Mouse (Mus musculus): ENCODE measurements around the gene Psmd8.

Psmd8 gene

GRCm38 (mm10) chr7:29134693-29135386, 45.7 kb downstream of the Psmd8 start, which contains the start of gene Rasgrp4:
TSS of gene Rasgrp4 (plus strand) at chr7:29134851.
- DNase-seq (ENCODE audit: low read depth, low spot score): peak; percentile 74

- no peak for DNase-seq (ENCODE audit: low read depth, low spot score)
Observed at GRCm38 (mm10) chr7:29134230-29134629, 46.3 kb downstream of the Psmd8 start.

GRCm38 (mm10) chr7:29128725-29129124, 51.8 kb downstream of the Psmd8 start:
- DNase-seq (ENCODE audit: low read depth, low spot score): peak; percentile 61

DNA sequence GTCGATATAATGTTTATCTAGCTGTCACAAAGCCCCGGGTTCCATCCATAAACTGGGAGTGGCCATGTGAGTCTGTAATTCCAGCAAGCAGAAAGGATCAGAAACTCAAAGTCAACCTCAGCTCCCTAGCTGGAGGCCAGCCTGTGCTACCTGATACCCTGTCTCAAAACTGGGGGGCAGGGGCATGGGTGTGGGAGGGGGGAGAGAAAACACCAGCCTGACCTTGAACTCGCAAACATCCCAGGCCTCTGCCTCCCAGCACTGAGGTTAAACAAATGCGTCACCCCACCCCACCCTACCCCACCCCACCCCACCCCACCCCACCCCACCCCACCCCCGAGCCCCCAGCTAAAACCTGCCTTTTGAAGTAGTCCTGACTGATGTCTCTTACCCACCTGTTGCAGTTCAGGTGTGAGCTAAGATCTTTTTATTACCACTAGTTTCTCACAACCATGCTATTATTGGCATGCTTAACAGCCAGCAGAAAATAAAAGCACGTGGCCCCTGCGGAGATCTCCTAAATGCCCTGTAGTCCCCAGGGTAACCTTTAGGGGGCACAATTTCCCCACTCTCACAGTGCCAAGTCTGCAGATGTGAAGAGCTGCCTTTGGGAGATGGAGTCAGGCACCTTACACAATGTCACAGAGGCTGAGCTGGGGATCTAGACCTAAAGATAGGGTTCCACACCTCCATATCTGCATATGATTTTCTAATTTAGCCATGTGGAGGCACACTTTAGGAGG, 54.2 kb downstream of the Psmd8 start:
- DNase-seq (ENCODE audit: low read depth, low spot score): peak; percentile 82

GRCm38 (mm10) chr7:29124970-29125369, 55.5 kb downstream of the Psmd8 start, which contains the start of gene Ryr1:
TSS of gene Ryr1 (minus strand) at chr7:29125179.
- peak; percentile 59 for DNase-seq (ENCODE audit: low read depth, low spot score)
